Mouse (Mus musculus) liver, adult 10 weeks (tissue): ENCODE results near the gene Prdx6. TPM values are rescaled to one million over a fixed set of nuclear protein-coding genes. Genes with fewer than 3 reads are reported as not detected.

ENCODE experiments used
- polyA plus RNA-seq: library from polyadenylated mRNA; stranded (reverse); fragments of 350-450 nt; fragmentation: Illumina TruSeq; extraction: RNeasy Lipid Tissue Mini Kit (QIAGEN cat#74804); gene quantifications from one replicate; pipeline ENCODE4 v1.2.3, GENCODE M21; 2014; ENCODE audit warnings: low read depth, low replicate concordance

Prdx6 gene
- 683 TPM for polyA plus RNA-seq

GRCm38 (mm10) chr1:161250604-161251416, at the start of gene Prdx6:
Gene Prdx6, minus strand, starts transcription at chr1:161251219.

Other genes starting within 250 kb of the Prdx6 start
- 3.0 TPM for gene Zbtb37, start 216.4 kb downstream of the Prdx6 start, polyA plus RNA-seq
- gene Dars2, start 180.6 kb downstream of the Prdx6 start, polyA plus RNA-seq = 12.9 TPM
- 12.0 TPM for gene Cenpl, start 180.5 kb downstream of the Prdx6 start, polyA plus RNA-seq
- gene Klhl20, start 119.7 kb downstream of the Prdx6 start, polyA plus RNA-seq = 10.7 TPM
- gene Ankrd45, start 108.5 kb downstream of the Prdx6 start, polyA plus RNA-seq = not detected
- not detected for gene Tex50, start 91.9 kb downstream of the Prdx6 start, polyA plus RNA-seq
- not detected for gene Tnfsf4, start 144.2 kb upstream of the Prdx6 start, polyA plus RNA-seq
- gene Tnfsf18, start 243.4 kb upstream of the Prdx6 start, polyA plus RNA-seq = not detected